Mouse (Mus musculus) cortical plate, adult 2 months (tissue): ENCODE measurements at regions not wholly inside any gene's neighbourhood (a gene's known extent, or its start where the extent isn't known, plus 50 kb on each side); places are given as distances from the start of the nearest gene placed in this dataset.
"Not testable (repeated sequence)": the region's sequence is repeated elsewhere in the genome, so short reads cannot be mapped to it uniquely, and the experiment has no call there.

Source experiments
- CTCF ChIP-seq: fragments of 200-500 bp; IDR thresholded peaks from 2 replicates; pipeline ENCODE4 v1.5.1; 2011; ENCODE audit warnings: mild to moderate bottlenecking, control low read depth, low read length; ENCODE audit not compliant: insufficient read depth; ENCODE audit errors: extremely low read depth
- POLR2A ChIP-seq: fragments of 200-500 bp; IDR thresholded peaks from 2 replicates; pipeline ENCODE4 v1.6.1; 2011; ENCODE audit warnings: mild to moderate bottlenecking, low read length, control low read depth; ENCODE audit not compliant: insufficient read depth; ENCODE audit errors: extremely low read depth

GRCm38 (mm10) chr17:13462663-13463062, 108.3 kb downstream of the Tcp10c start:
- not testable (repeated sequence) for TF ChIP-seq CTCF, POLR2A
